Mouse (Mus musculus) hindbrain, embryonic 12.5 days (tissue): Measurements from ENCODE around the gene Carns1. TPM values are rescaled to one million over a fixed set of nuclear protein-coding genes. Genes with fewer than 3 reads are reported as not detected.
A peak's percentile ranks its signal among the peaks of the same experiment; 100 is the strongest.

Experiments
- ATAC-seq: fragments of 200-750 bp; cut with Nextera tagmentation; 2 replicates; pipeline ENCODE4 v1.8.0; 2017; ENCODE audit warnings: moderate TSS enrichment; ENCODE audit not compliant: low FRiP score
- H3K27ac ChIP-seq: fragments of 300-500 bp; sonication (generic); 2 replicates; pipeline ENCODE4 v1.5.1; 2016; ENCODE audit warnings: mild to moderate bottlenecking
- H3K27me3 ChIP-seq: fragments of 300-500 bp; sonication (generic); 2 replicates; pipeline ENCODE4 v1.6.1; 2016; ENCODE audit warnings: mild to moderate bottlenecking
- H3K36me3 ChIP-seq: fragments of 300-500 bp; sonication (generic); 2 replicates; pipeline ENCODE4 v1.6.1; 2016; ENCODE audit warnings: mild to moderate bottlenecking
- H3K4me1 ChIP-seq: fragments of 300-500 bp; sonication (generic); 2 replicates; pipeline ENCODE4 v1.6.1; 2016
- H3K4me2 ChIP-seq: fragments of 300-500 bp; sonication (generic); replicated peaks from 2 replicates; pipeline ENCODE4 v1.6.1; 2016; ENCODE audit warnings: mild to moderate bottlenecking
- H3K4me3 ChIP-seq: fragments of 300-500 bp; sonication (generic); 2 replicates; pipeline ENCODE4 v1.5.1; 2016; ENCODE audit warnings: mild to moderate bottlenecking
- H3K9ac ChIP-seq: fragments of 300-500 bp; sonication (generic); 2 replicates; pipeline ENCODE4 v1.6.1; 2016; ENCODE audit warnings: mild to moderate bottlenecking, moderate library complexity
- H3K9me3 ChIP-seq: fragments of 300-500 bp; sonication (generic); replicated peaks from 2 replicates; pipeline ENCODE4 v1.6.1; 2016; ENCODE audit warnings: mild to moderate bottlenecking
- WGBS: fragments of 180-500 bp; shearing (Covaris S2); methylation state at CpG from one replicate; pipeline ENCODE4 v1.1.7; 2016; 5-methylcytosine and 5-hydroxymethylcytosine counted together
- polyA plus RNA-seq: library from polyadenylated mRNA; unstranded; fragments of >200 nt; fragmentation: Nextera tagmentation; extraction: Ambion mirVana; gene quantifications from 2 replicates; pipeline ENCODE4 v1.2.1, GENCODE M21; 2016

The Carns1 gene
- polyA plus RNA-seq, 1 experiment from 2014 or later, result 5.0 TPM

DNA sequence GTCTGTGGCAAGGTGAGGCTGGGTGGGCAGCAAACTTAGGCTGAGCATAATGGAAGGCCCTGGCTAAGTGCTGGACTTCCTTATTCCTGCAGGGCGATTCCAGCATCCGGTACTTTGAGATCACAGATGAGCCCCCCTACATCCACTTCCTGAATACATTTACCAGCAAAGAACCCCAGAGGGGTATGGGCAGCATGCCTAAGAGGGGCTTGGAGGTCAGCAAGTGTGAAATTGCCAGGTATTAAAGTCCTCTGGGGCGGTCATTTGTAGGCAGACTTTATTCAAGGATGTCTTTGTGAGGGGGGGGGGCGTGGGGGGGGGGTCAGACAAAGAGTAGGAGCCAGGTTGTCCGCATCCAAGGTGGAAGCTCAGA is 23.8 kb downstream of the Carns1 start:
- Histone ChIP-seq H3K4me3 (no peak overlapping the region), H3K36me3 (peaks cover 40% of the 10 kb centered on the region), H3K9ac (no peak overlapping the region), H3K27me3 (no peaks in the 10 kb centered on the region), H3K4me1 (peaks cover 29% of the 10 kb centered on the region), H3K27ac (no peak overlapping the region), H3K4me2 (no peak overlapping the region), H3K9me3 (no peaks in the 10 kb centered on the region)
- no peak for ATAC-seq
- WGBS, result 73% methylated on average over 5 of the region's 5 CpGs

DNA sequence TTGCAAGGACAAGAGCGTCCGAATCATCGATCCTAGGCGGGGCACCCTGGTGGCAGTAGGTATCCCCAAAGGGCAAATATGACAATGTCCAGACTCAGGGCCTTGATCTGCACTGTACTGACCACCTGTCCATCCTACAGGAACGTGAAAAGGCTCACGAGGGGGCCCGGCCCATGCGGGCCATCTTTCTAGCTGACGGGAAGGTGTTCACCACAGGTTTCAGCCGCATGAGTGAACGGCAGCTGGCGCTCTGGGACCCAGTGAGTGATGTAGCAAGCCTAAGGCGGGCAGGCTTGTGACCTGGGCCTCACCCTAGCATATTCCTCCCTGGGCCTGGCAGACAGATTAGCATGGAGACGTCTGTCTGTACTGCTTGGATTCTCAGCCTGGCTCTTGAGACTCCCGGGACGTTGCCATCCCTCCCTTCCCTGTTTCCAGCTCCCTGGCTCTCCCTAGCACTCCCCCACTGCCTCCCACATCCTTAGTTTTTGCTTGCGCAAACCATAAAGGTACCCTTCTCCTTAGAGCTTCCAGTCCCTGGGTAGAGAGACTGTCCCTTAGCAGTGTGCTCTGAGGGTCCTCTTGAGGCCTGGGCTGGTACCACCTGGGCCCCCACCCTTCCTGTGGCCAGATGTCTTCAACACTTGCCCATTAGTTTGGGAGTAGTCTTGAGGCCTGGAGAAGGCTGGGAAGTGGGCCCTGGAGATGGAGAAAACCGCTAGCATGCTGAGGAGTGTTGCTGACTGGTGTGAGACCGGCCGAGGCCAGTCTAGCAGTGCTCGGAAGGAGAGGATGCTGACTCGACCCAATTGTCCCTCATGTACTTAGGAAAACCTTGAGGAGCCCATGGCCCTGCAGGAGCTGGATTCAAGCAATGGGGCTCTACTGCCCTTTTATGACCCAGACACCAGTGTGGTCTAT is 24.5 kb downstream of the Carns1 start:
- no peak overlapping the region for H3K4me3 ChIP-seq
- H3K27ac ChIP-seq, result no peak overlapping the region
- 88% methylated on average over 22 of the region's 22 CpGs for WGBS
- no peak for ATAC-seq
- H3K4me2 ChIP-seq, result no peak overlapping the region
- H3K4me1 ChIP-seq, result peaks cover 26% of the 10 kb centered on the region
- H3K9me3 ChIP-seq, result no peaks in the 10 kb centered on the region
- H3K36me3 ChIP-seq, result peaks cover 33% of the 10 kb centered on the region
- H3K27me3 ChIP-seq, result no peaks in the 10 kb centered on the region
- H3K9ac ChIP-seq, result no peak overlapping the region

DNA sequence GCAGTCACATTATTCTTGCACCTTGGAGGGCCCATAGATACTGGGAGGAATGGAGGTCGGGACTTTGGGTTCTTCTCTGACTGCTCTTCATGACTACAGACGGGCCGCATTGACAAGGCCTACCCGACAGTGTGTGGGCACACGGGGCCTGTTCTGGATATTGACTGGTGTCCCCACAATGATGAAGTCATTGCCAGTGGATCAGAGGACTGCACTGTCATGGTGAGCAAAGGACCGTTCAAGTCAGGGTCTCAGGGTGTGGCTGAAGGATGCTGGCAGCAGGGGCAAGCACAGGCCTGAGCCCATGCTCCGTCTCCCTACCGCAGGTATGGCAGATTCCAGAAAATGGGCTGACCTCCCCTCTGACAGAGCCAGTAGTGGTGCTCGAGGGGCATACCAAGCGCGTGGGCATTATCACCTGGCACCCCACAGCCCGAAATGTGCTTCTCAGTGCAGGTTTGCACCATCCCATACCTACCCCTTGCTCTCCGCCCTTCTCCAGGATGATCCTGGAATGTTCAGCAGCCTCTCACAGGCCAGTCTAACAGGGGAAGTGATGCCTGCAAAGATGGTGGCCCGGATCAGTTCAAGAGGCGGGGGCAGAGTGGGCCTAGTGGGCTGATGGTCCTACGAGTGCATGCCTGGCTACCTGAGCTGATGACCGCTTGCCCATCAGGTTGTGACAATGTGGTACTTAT is 25.4 kb downstream of the Carns1 start:
- WGBS, result 96% methylated on average over 17 of the region's 17 CpGs
- H3K9ac ChIP-seq, result no peak overlapping the region; the same call in 1 of the 2 replicates
- no peak overlapping the region for H3K4me3 ChIP-seq

DNA sequence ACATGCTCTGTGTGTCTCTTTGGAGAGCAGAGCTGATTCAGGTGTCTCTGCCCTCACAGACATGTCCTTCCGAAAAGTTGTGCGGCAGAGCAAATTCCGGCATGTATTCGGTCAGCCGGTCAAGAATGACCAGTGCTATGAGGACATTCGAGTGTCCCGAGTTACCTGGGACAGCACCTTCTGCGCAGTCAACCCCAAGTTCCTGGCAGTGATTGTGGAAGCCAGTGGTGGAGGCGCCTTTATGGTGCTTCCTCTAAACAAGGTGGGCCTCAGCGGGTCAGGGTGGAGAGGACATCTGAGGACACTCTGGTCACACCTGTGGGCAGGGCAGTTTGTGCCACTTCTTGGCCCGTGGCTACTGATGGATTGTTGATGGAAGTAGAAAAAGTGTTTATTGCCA is 26.0 kb downstream of the Carns1 start:
- no peaks in the 10 kb centered on the region for H3K9me3 ChIP-seq
- H3K36me3 ChIP-seq, result peaks cover 29% of the 10 kb centered on the region
- peaks cover 26% of the 10 kb centered on the region for H3K4me1 ChIP-seq
- WGBS, result 91% methylated on average over 11 of the region's 11 CpGs
- H3K4me2 ChIP-seq, result peak overlapping the region; percentile 89
- no peak overlapping the region for H3K27ac ChIP-seq
- peak overlapping the region; percentile 92 for H3K9ac ChIP-seq
- no peaks in the 10 kb centered on the region for H3K27me3 ChIP-seq
- peak overlapping the region; percentile 87 for H3K4me3 ChIP-seq
- no peak for ATAC-seq

More for the DNA sequence above, 25.4 kb downstream of the Carns1 start:
- no peaks in the 10 kb centered on the region for H3K27me3 ChIP-seq
- peaks cover 29% of the 10 kb centered on the region for H3K36me3 ChIP-seq
- H3K27ac ChIP-seq, result no peak overlapping the region
- no peak for ATAC-seq
- peaks cover 26% of the 10 kb centered on the region for H3K4me1 ChIP-seq
- H3K4me2 ChIP-seq, result peak overlapping the region; percentile 89; the same call in 1 of the 2 replicates
- H3K9me3 ChIP-seq, result no peaks in the 10 kb centered on the region

DNA sequence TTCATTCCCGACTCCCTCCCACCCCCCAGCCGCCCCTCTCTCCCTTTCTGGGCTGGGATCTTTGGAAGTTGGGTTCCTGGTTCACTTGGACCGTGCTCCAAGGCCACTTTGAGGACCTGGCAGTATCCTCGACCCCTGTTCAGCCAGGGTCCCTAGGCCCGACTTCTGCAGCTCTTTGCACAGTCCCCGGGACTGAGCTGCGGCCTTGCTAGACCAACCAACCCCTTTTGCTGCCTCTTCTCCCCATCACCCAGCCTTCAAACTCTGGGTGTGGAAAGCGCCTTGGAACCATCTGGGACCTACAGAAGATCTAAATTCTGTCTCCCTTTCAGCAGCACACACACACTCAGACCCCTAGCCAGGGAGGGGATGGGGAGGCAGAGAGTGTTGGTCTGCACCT is 26.5 kb downstream of the Carns1 start:
- peak overlapping the region; percentile 66; the same call in 1 of the 2 replicates for H3K27ac ChIP-seq
- peak; percentile 62 for ATAC-seq
- WGBS, result 5% methylated on average over 8 of the region's 8 CpGs

DNA sequence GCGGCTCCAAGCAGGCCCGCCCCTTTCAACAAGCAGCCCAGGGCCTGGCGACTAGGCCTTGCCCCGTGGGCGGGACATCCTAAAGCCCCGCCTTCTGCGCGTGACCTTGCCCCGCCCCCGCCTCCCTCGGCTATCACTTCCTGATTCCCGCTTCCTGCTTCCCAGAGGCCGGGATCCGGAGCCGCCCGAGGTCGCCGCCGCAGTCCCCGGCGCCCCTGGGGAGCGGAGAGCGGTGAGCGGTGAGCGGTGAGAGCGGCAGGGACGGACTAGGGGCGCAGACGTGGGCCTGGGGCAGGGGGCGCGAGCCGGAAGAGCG is 26.8 kb downstream of the Carns1 start, which contains the start of gene Coro1b:
TSS of gene Coro1b (plus strand) at position 129 of the 316 bp plus-strand sequence.
- H3K9ac ChIP-seq, result peak within 1 kb of the TSS; percentile 92
- H3K27me3 ChIP-seq, result no peaks in the 10 kb centered on the region
- WGBS, result 0% methylated on average over 33 of the region's 33 CpGs
- ATAC-seq, result peak; percentile 93
- peaks cover 26% of the 10 kb centered on the region for H3K4me1 ChIP-seq
- H3K4me3 ChIP-seq, result peak within 1 kb of the TSS; percentile 87
- H3K27ac ChIP-seq, result peak within 1 kb of the TSS; percentile 67; the same call in 1 of the 2 replicates
- H3K4me2 ChIP-seq, result peak within 1 kb of the TSS; percentile 89
- H3K36me3 ChIP-seq, result peaks cover 29% of the 10 kb centered on the region
- no peaks in the 10 kb centered on the region for H3K9me3 ChIP-seq

More for the DNA sequence above, 26.5 kb downstream of the Carns1 start:
- Histone ChIP-seq H3K4me3 (peak overlapping the region; percentile 87), H3K27me3 (no peaks in the 10 kb centered on the region), H3K4me1 (peaks cover 26% of the 10 kb centered on the region), H3K9me3 (no peaks in the 10 kb centered on the region), H3K4me2 (peak overlapping the region; percentile 89), H3K9ac (peak overlapping the region; percentile 92), H3K36me3 (peaks cover 29% of the 10 kb centered on the region)

DNA sequence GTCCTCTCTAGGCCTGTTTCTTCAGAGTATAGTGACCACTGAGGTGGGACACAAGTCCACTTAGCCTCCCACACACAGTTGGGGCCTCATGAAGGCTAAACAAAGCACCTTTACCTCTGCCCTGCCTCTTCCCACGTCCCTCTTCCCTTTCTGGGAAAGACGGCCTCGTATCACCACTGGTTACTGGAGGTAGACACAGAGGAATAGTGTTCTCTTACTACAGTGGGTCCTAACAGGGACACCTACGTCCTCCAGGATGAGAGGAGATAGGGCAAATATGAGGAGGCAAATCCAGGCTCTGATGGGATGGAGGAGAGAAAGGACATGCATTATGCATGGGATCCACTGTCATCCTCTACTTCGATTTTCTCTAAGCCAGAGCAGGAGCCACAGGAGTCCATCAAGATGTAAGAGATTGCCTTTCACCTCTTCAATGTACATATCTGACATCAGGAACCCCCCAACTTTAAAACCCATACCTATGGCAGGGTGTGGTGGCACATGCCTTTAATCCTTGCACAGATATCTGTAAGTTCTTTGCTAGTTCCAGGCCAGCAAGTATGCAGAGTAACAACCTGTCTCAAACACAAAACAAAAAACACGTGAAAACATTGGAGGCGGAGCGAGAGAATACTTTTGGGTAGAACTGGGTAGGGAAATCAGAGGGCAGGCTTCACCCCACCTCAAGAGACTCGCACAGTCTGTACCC is 27.3 kb downstream of the Carns1 start:
- Histone ChIP-seq H3K27me3 (no peaks in the 10 kb centered on the region), H3K27ac (peak overlapping the region; percentile 67; the same call in 1 of the 2 replicates), H3K4me2 (peak overlapping the region; percentile 89), H3K4me1 (peaks cover 26% of the 10 kb centered on the region), H3K9ac (peak overlapping the region; percentile 92), H3K9me3 (no peaks in the 10 kb centered on the region), H3K36me3 (peaks cover 29% of the 10 kb centered on the region), H3K4me3 (peak overlapping the region; percentile 87)
- WGBS, result 37% methylated on average over 9 of the region's 9 CpGs
- ATAC-seq, result peak; percentile 33

DNA sequence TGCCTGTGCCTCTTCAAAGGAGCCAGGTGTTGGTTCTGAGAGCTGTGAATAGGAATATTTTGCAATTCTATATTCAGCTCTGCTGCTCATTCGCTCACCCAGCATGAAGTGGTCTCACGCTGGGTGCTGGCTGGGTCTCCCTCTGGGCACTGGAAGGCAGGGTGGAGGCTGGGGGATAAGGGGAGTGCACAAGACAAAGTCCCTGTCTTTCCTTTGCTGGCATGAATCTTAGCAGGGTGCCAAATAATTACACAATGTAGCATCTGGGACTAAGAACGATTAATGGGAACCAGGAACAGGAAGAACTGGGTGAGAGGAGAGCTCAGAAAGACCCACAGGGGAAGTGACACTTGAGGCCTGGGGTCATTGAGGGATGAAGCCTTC is 28.3 kb downstream of the Carns1 start:
- H3K36me3 ChIP-seq, result peaks cover 20% of the 10 kb centered on the region
- no peak overlapping the region for H3K4me2 ChIP-seq
- H3K27ac ChIP-seq, result no peak overlapping the region
- no peaks in the 10 kb centered on the region for H3K27me3 ChIP-seq
- no peak overlapping the region for H3K9ac ChIP-seq
- ATAC-seq, result no peak
- H3K4me3 ChIP-seq, result no peak overlapping the region
- H3K4me1 ChIP-seq, result peaks cover 26% of the 10 kb centered on the region
- WGBS, result 52% methylated on average over 3 of the region's 3 CpGs
- H3K9me3 ChIP-seq, result no peaks in the 10 kb centered on the region

DNA sequence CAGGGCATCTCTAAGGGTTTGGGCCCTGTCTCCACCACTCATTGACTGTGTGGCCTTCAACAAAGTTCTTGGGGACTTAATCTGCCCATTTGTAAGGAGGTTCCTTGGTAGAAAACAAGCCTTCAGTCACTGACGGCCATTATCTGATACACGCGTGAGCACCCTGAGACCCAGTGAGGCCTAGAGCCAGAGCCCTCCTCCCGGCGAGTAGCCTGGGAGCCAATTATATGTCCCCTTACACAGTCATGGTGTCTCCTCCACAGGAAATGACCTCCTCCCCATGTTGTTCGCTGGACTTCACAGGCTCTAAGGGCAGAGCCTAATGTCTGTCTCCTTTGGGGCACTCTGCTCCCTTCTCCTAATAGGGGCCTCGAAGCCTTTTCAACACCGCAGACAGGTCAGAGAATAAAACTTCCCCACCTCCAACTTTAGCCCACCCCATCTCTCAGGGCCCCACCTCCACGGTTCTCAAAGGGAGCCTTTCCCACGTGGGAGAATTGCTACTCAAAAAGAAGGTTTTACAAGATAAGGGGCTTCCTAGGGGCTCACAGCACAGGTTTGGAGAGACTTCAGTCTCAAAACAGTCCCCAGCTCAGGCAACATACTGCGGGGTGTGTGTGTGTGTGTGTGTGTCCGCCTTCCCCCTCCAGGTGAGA is 28.8 kb downstream of the Carns1 start:
- 60% methylated on average over 12 of the region's 12 CpGs for WGBS
- Histone ChIP-seq H3K9me3 (no peaks in the 10 kb centered on the region), H3K4me2 (no peak overlapping the region), H3K9ac (no peak overlapping the region), H3K27ac (no peak overlapping the region), H3K4me3 (no peak overlapping the region), H3K27me3 (no peaks in the 10 kb centered on the region), H3K4me1 (peaks cover 26% of the 10 kb centered on the region), H3K36me3 (peaks cover 15% of the 10 kb centered on the region)
- ATAC-seq, result no peak

DNA sequence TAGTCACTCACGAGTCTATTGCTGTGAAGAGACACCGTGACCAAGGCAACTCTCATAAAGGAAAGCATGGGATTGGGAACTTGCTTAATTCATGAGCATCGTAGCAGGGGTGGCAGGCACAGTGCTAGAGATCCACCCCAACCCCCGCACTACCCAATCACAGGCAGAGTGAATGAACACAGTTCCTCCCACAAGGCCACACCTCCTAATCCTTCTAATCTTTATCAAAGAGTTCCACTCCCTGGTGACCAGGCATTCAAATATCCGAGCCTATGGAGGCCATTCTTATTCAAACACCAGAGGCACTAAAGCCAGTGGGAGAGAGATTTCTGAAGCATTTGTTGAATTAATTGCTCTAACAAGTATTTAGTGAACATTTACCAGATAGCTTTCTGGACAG is 29.3 kb downstream of the Carns1 start:
- Histone ChIP-seq H3K4me3 (no peak overlapping the region), H3K9ac (no peak overlapping the region), H3K36me3 (peaks cover 10% of the 10 kb centered on the region), H3K27ac (no peak overlapping the region), H3K27me3 (no peaks in the 10 kb centered on the region), H3K4me2 (no peak overlapping the region), H3K9me3 (no peaks in the 10 kb centered on the region), H3K4me1 (peaks cover 26% of the 10 kb centered on the region)
- no peak for ATAC-seq
- 85% methylated on average over 5 of the region's 5 CpGs for WGBS

DNA sequence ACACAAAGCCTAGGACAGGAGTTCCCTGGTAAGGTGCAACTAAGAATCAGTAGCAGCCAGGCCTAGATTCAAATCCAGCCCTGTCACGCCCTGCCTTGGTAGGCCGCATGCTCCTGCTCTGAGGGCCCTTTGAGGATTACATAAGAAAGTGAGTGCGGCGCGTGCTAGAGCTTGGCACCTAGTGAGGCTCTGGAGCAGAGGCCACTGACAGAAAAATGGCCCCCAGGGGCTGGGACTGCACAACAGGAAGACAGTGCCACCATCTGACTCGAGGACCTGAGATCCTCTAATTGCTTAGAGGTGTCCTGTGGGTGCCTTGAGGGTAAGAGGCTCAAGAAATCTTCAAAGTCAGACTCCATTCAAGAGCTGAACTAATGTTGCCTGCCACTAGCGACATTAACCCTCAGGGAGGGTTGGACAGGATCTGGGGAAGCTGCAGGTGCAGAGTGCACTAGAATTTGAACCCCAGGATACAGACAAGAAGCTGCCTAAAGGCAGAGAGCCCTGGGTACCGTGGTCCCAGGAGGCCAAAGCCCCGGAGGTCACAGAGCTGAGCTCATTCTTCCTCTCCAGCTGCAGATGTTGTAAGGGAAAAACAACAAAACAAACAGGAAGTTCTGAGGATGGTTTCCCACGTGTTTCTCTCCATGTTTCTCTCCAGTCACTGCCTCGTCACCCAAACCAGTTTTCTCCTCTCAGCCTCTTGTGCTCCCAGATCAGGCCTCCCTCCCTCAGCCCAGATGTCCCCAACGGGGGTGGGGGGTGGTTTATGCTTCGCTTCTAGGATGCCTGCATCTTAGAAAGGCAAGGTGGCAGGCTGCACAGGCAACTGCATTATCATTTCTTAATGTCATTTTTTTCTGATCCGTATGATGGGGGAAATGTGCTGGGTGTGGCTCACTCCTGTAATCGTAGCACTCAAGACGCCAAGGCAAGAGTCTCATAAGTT is 30.5 kb downstream of the Carns1 start:
- H3K9ac ChIP-seq, result no peak overlapping the region
- ATAC-seq, result no peak
- H3K4me3 ChIP-seq, result no peak overlapping the region
- WGBS, result 88% methylated on average over 16 of the region's 16 CpGs
- no peak overlapping the region for H3K4me2 ChIP-seq
- H3K27me3 ChIP-seq, result no peaks in the 10 kb centered on the region
- no peaks in the 10 kb centered on the region for H3K36me3 ChIP-seq
- H3K9me3 ChIP-seq, result no peaks in the 10 kb centered on the region
- H3K4me1 ChIP-seq, result peaks cover 18% of the 10 kb centered on the region
- H3K27ac ChIP-seq, result no peak overlapping the region
